Mouse (Mus musculus): ENCODE results near the gene Fcgr1. TPM values are rescaled to one million over a fixed set of nuclear protein-coding genes. Genes with fewer than 3 reads are reported as not detected.
"Not testable (repeated sequence)": the region's sequence is repeated elsewhere in the genome, so short reads cannot be mapped to it uniquely, and the experiment has no call there.

Gene Fcgr1
- polyA plus RNA-seq, 1 experiment from 2014 or later: 1.6 TPM

DNA sequence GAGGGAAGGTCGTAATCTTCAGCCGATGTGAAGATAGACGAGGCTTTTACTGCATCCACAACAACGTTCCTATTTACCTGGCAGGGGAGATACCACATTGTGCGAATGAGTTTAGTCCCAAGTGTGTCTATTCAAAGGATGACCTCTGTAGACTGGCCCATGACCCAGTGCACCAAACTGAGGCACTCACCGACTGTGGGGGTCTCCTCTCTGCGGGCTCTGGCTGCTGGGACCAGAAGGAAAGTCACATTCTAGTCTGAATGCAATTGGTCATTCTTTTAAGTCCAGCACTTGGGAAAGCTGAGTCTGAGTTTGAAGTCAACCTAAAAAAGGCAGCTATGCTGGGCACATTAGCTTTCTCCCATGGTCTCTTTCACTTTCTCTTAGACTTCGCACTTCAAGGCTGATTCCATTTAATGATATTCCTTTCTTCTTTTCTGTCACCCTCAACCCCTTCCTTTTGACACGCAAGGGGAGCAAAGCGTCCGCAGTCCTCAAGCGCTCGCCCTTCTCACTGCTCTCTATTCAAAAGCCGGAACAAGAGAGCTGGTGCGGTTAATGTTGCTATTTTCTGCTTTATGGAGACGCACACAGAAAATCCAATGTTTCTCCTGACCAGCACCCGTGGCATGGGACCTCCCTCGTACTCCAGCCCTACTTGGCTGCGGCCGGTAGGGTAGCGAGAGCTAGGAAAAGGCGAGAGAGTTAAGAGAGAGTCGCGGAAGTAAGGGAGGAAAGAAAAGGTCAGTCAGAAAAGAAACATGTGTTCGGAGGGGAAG, 39.8 kb upstream of the Fcgr1 start:
- Histone ChIP-seq H3K9me3 (no peaks in the 10 kb centered on the region), H3K4me3 (peak overlapping the region; percentile 17; the same call in 1 of the 2 replicates), H3K4me1 (no peaks in the 10 kb centered on the region), H3K27ac (no peak overlapping the region), H3K36me3 (no peaks in the 10 kb centered on the region), H3K27me3 (peaks cover 81% of the 10 kb centered on the region), H3K9ac (no peak overlapping the region), H3K4me2 (replicated peaks) (peak overlapping the region; percentile 20)
- 4% methylated on average over 25 of the region's 25 CpGs for WGBS
- ATAC-seq (ENCODE audit: insufficient number of reproducible peaks, insufficient read depth, low FRiP score, low TSS enrichment): no peak

DNA sequence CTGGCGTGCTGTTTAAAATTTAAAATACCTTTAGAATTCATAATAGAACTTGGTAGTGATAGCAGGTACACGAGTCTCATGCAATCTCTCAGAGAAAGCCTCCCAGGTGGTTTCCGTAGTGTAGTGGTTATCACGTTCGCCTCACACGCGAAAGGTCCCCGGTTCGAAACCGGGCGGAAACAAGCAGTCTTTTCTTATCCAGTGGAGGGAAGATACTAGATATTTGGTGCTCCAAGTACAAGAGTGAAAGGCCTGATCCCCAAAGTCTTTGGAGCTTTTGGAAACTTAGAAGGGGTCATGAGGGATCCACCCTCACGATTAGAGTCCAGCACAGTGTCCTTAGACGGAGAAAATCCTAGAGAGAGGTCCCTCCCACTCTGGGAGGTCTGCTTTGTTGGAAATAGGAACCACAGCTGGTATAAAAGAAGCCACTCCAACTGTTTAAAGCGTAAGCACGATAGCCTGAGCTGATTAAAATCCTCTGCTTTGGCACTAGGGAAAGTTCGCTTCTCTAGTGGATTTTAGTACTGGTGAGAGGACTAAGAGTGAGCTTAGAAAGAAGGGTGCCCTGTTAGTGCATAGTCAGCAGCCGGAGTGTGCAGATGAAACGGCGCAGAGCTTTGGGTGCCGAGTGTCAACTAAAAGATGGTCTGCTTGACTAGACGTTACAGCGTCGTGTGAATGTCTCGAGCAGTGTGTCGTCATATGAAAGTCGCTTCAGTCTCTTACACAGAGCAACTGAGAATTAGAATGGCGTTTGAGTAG, 39.0 kb upstream of the Fcgr1 start:
- Histone ChIP-seq H3K36me3 (no peaks in the 10 kb centered on the region), H3K9ac (no peak overlapping the region), H3K4me1 (no peaks in the 10 kb centered on the region), H3K4me2 (replicated peaks) (0 out of 2 replicates have a peak overlapping the region, but pooled peaks have one; percentile 3), H3K4me3 (no peak overlapping the region), H3K27ac (no peak overlapping the region), H3K27me3 (peaks cover 74% of the 10 kb centered on the region), H3K9me3 (no peaks in the 10 kb centered on the region)
- WGBS: 3% methylated on average over 27 of the region's 27 CpGs
- ATAC-seq (ENCODE audit: insufficient number of reproducible peaks, insufficient read depth, low FRiP score, low TSS enrichment): no peak

DNA sequence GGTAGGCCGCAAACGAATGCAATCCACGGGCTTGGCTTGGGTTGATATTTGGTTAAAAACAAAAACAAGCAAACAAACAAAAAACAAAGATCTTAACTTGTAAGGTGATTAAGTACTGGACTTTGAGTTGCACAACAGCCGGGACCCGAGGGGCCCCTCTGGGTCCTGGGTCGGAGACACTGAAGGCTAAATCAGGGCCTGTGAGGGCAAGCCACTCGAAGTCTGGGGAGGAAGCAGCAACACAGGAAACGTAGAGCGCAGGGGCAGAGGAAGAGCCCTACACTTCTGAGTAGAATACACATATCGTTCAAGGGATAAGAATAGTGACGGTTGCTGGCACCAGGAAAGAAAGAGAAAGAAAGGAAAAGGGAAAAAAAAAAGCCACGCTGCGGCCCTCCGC, 38.2 kb upstream of the Fcgr1 start:
- H3K36me3 ChIP-seq: no peaks in the 10 kb centered on the region
- ATAC-seq (ENCODE audit: insufficient number of reproducible peaks, insufficient read depth, low FRiP score, low TSS enrichment): no peak
- WGBS: 22% methylated on average over 14 of the region's 14 CpGs
- no peak overlapping the region for H3K4me3 ChIP-seq
- H3K4me2 ChIP-seq (replicated peaks): no peak overlapping the region
- H3K9ac ChIP-seq: no peak overlapping the region
- no peak overlapping the region for H3K27ac ChIP-seq
- H3K4me1 ChIP-seq: peaks cover 4% of the 10 kb centered on the region; the same call in 1 of the 2 replicates
- no peaks in the 10 kb centered on the region for H3K9me3 ChIP-seq
- H3K27me3 ChIP-seq: peaks cover 70% of the 10 kb centered on the region

DNA sequence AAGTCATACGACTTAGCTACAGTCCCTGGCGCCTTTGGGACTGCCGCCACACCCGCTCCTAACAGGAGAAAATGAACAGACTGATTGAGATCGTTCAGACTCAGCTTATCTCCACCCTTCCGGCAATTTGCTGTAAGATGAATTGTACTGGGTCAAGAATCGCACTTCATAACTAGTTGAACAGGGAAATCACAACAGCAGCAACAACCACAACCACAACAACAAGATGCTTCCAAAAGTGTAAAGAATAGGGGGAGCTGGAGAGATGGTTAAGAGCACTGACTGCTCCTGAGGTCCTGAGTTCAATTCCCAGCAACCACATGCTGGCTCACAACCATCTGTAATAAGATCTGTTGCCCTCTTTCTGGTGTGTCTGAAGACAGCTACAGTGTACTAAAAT, 37.7 kb upstream of the Fcgr1 start:
- no peak overlapping the region for H3K4me2 ChIP-seq (replicated peaks)
- no peak overlapping the region for H3K27ac ChIP-seq
- WGBS: 70% methylated on average over 7 of the region's 7 CpGs
- no peak overlapping the region for H3K9ac ChIP-seq
- H3K9me3 ChIP-seq: no peaks in the 10 kb centered on the region
- no peak for ATAC-seq (ENCODE audit: insufficient number of reproducible peaks, insufficient read depth, low FRiP score, low TSS enrichment)
- H3K27me3 ChIP-seq: peaks cover 68% of the 10 kb centered on the region
- peaks cover 4% of the 10 kb centered on the region; the same call in 1 of the 2 replicates for H3K4me1 ChIP-seq
- H3K36me3 ChIP-seq: no peaks in the 10 kb centered on the region
- H3K4me3 ChIP-seq: no peak overlapping the region

GRCm38 (mm10) chr3:96330603-96331002, 36.8 kb upstream of the Fcgr1 start:
- H3K4me1 ChIP-seq: peaks cover 4% of the 10 kb centered on the region; the same call in 1 of the 2 replicates
- H3K9me3 ChIP-seq: no peaks in the 10 kb centered on the region
- peaks cover 68% of the 10 kb centered on the region for H3K27me3 ChIP-seq
- H3K27ac ChIP-seq: no peak overlapping the region
- H3K4me3 ChIP-seq: no peak overlapping the region
- no peak overlapping the region for H3K4me2 ChIP-seq (replicated peaks)
- ATAC-seq (ENCODE audit: insufficient number of reproducible peaks, insufficient read depth, low FRiP score, low TSS enrichment): no peak
- no peak overlapping the region for H3K9ac ChIP-seq
- H3K36me3 ChIP-seq: no peaks in the 10 kb centered on the region
- 64% methylated on average over 7 of the region's 7 CpGs for WGBS

DNA sequence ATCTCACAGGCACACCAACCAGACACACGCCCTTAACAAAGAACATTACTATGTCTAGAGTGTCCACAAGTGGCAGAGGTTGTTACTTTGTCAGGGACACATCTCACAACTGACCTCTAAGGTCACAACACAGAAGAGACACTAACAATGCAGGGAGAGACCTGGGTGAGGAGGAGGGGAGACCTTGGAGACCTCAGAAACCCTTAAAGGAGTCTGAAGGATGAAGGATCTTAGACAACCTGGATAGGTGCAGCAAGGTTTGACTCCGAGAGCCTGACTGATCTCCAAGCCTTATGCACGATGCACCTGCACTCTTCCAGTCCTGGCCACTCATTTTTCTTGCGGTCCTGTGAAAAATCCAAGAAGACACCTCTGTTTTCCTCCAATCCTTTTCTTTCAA, 36.4 kb upstream of the Fcgr1 start:
- WGBS: 83% methylated on average over 4 of the region's 4 CpGs
- no peak for ATAC-seq (ENCODE audit: insufficient number of reproducible peaks, insufficient read depth, low FRiP score, low TSS enrichment)
- H3K9me3 ChIP-seq: no peaks in the 10 kb centered on the region
- H3K36me3 ChIP-seq: no peaks in the 10 kb centered on the region
- H3K27ac ChIP-seq: no peak overlapping the region
- no peak overlapping the region for H3K4me3 ChIP-seq
- H3K4me1 ChIP-seq: peaks cover 4% of the 10 kb centered on the region; the same call in 1 of the 2 replicates
- no peak overlapping the region for H3K9ac ChIP-seq
- no peak overlapping the region for H3K4me2 ChIP-seq (replicated peaks)
- H3K27me3 ChIP-seq: peaks cover 66% of the 10 kb centered on the region

- Histone ChIP-seq H3K27ac (no peak overlapping the region), H3K9me3 (no peaks in the 10 kb centered on the region), H3K4me1 (peaks cover 4% of the 10 kb centered on the region; the same call in 1 of the 2 replicates), H3K27me3 (peaks cover 60% of the 10 kb centered on the region), H3K36me3 (no peaks in the 10 kb centered on the region), H3K4me3 (no peak overlapping the region), H3K4me2 (replicated peaks) (0 out of 2 replicates have a peak overlapping the region, but pooled peaks have one; percentile 66), H3K9ac (no peak overlapping the region)
- WGBS: 15% methylated on average over 15 of the region's 15 CpGs
- no peak for ATAC-seq (ENCODE audit: insufficient number of reproducible peaks, insufficient read depth, low FRiP score, low TSS enrichment)
These were observed 35.1 kb upstream of the Fcgr1 start for GRCm38 (mm10) chr3:96328730-96329387.

- peak overlapping the region; percentile 36 for H3K4me3 ChIP-seq
- WGBS: under 1% methylated on average over 49 of the region's 49 CpGs
These were observed 34.4 kb upstream of the Fcgr1 start for GRCm38 (mm10) chr3:96328060-96328729.

DNA sequence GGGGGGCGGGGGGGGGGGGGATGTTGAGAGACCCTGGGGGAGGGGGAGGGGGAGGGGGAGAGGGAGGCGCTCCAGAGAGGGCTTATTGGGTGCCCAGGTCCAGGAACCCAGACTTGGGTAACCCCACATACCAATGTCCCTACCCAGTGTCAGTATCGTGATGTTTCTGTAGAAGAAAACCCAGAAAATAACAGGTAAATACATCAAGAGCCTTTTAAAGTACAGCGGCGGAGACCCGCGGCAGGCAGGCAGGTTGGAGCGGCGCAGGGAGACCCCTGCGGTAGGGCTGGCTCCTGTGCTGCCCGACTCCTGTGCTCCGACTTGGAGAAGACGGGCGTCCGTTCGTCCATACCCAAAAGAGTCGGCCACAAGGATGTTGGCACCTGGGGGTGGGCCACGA, 33.9 kb upstream of the Fcgr1 start:
- no peak overlapping the region for H3K9ac ChIP-seq
- peak overlapping the region; percentile 36 for H3K4me3 ChIP-seq
- peaks cover 4% of the 10 kb centered on the region; the same call in 1 of the 2 replicates for H3K4me1 ChIP-seq
- WGBS: 0% methylated on average over 10 of the region's 18 CpGs
- ATAC-seq (ENCODE audit: insufficient number of reproducible peaks, insufficient read depth, low FRiP score, low TSS enrichment): peak; percentile 36; the same call in 1 of the 2 replicates
- no peaks in the 10 kb centered on the region for H3K36me3 ChIP-seq
- peak overlapping the region; percentile 66 for H3K4me2 ChIP-seq (replicated peaks)
- no peak overlapping the region for H3K27ac ChIP-seq
- H3K27me3 ChIP-seq: peaks cover 56% of the 10 kb centered on the region
- H3K9me3 ChIP-seq: no peaks in the 10 kb centered on the region

More at GRCm38 (mm10) chr3:96328060-96328729, 34.4 kb upstream of the Fcgr1 start:
- Histone ChIP-seq H3K27me3 (peaks cover 60% of the 10 kb centered on the region), H3K4me2 (replicated peaks) (peak overlapping the region; percentile 66), H3K9ac (peak overlapping the region; percentile 40; the same call in 1 of the 2 replicates)
- H3K9me3 ChIP-seq, H3K36me3 ChIP-seq, H3K4me1 ChIP-seq, H3K27ac ChIP-seq: not testable (repeated sequence)
- peak; percentile 88 for ATAC-seq (ENCODE audit: insufficient number of reproducible peaks, insufficient read depth, low FRiP score, low TSS enrichment)

DNA sequence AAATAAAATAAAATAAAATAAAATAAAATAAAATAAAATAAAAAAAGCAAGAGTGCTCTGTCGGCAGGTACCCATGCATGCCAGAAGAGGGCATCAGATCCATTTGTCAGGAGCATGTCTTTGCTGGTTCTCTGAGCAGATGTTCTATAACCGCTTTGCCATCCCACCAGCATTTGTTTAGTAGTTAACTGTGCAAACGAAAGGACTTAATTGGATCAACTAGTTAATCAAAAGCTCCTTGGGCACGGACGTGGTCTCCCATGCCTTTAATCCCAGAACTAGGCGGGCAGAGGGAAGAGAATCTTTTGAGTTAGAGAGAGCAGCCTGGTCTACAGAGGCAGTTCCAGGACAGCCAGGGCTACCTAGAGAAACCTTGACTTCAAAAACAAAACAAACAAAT, 33.4 kb upstream of the Fcgr1 start:
- Histone ChIP-seq H3K4me3 (no peak overlapping the region), H3K27ac (no peak overlapping the region), H3K9me3 (no peaks in the 10 kb centered on the region), H3K4me1 (peaks cover 4% of the 10 kb centered on the region; the same call in 1 of the 2 replicates), H3K9ac (no peak overlapping the region), H3K4me2 (replicated peaks) (no peak overlapping the region), H3K27me3 (peaks cover 56% of the 10 kb centered on the region), H3K36me3 (no peaks in the 10 kb centered on the region)
- 3% methylated on average over 6 of the region's 6 CpGs for WGBS
- ATAC-seq (ENCODE audit: insufficient number of reproducible peaks, insufficient read depth, low FRiP score, low TSS enrichment): no peak

DNA sequence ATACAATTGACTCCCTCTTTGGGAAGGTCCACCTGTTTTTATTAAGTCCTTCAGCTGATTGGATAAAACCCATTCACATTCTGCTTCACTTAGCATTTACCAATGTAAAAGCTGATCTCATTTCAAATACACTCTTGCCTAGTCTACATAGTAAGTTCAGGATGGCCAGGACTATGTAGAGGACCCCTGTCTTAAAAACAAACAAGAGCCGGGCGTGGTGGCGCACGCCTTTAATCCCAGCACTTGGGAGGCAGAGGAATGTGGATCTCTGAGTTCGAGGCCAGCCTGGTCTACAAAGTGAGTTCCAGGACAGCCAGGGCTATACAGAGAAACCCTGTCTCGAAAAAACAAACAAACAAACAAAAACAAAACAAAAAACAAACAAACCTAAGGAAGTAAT, 30.0 kb upstream of the Fcgr1 start:
- H3K27me3 ChIP-seq: peaks cover 34% of the 10 kb centered on the region
- H3K36me3 ChIP-seq; H3K9me3 ChIP-seq; ATAC-seq (ENCODE audit: insufficient number of reproducible peaks, insufficient read depth, low FRiP score, low TSS enrichment); H3K27ac ChIP-seq; H3K4me2 ChIP-seq (replicated peaks); H3K9ac ChIP-seq; H3K4me3 ChIP-seq; H3K4me1 ChIP-seq: not testable (repeated sequence)
- WGBS: 70% methylated on average over 6 of the region's 6 CpGs
